Mouse (Mus musculus): ENCODE measurements around the gene Dop1b. TPM values are rescaled to one million over a fixed set of nuclear protein-coding genes. Genes with fewer than 3 reads are reported as not detected.
"Not testable (repeated sequence)": the region's sequence is repeated elsewhere in the genome, so short reads cannot be mapped to it uniquely, and the experiment has no call there.

The Dop1b gene
- total RNA-seq, 2 experiments from 2014 or later: 15.9 to 16.9 TPM

- DNase-seq: peak; percentile 26 to 29
Measured at GRCm38 (mm10) chr16:93797021-93797840, 85.5 kb downstream of the Dop1b start.

- DNase-seq: no peak
Measured at GRCm38 (mm10) chr16:93797841-93798492, 86.3 kb downstream of the Dop1b start.

GRCm38 (mm10) chr16:93798623-93799022 is 86.9 kb downstream of the Dop1b start:
- no peak for DNase-seq

- DNase-seq: no peak
Measured at GRCm38 (mm10) chr16:93799071-93799470, 87.4 kb downstream of the Dop1b start.

- no peak for DNase-seq
Measured at GRCm38 (mm10) chr16:93799936-93800335, 88.2 kb downstream of the Dop1b start.

GRCm38 (mm10) chr16:93807167-93807566 is 95.5 kb downstream of the Dop1b start:
- DNase-seq: no peak

GRCm38 (mm10) chr16:93807961-93808554 is 96.4 kb downstream of the Dop1b start:
- peak; percentile 73 to 82 for DNase-seq

- peak; percentile 85 to 94 for DNase-seq
Measured at GRCm38 (mm10) chr16:93815856-93816736, 104.4 kb downstream of the Dop1b start.

GRCm38 (mm10) chr16:93816861-93817260 is 105.2 kb downstream of the Dop1b start:
- peak; percentile 35 to 44 for DNase-seq

GRCm38 (mm10) chr16:93817371-93817770 is 105.7 kb downstream of the Dop1b start:
- DNase-seq: no peak

GRCm38 (mm10) chr16:93818691-93819324 is 107.1 kb downstream of the Dop1b start:
- peak in 1 of 2 experiments; percentile 45 for DNase-seq

GRCm38 (mm10) chr16:93819325-93819696 is 107.6 kb downstream of the Dop1b start:
- no peak for DNase-seq

GRCm38 (mm10) chr16:93820040-93820439 is 108.3 kb downstream of the Dop1b start:
- DNase-seq: no peak

GRCm38 (mm10) chr16:93821706-93822105 is 110.0 kb downstream of the Dop1b start:
- DNase-seq: no peak

- peak in 1 of 2 experiments; percentile 33 for DNase-seq
Measured at GRCm38 (mm10) chr16:93822433-93823225, 110.9 kb downstream of the Dop1b start.

GRCm38 (mm10) chr16:93824799-93825198 is 113.1 kb downstream of the Dop1b start:
- no peak for DNase-seq

- DNase-seq: no peak
Measured at GRCm38 (mm10) chr16:93825463-93825862, 113.8 kb downstream of the Dop1b start.

GRCm38 (mm10) chr16:93826054-93826453 is 114.3 kb downstream of the Dop1b start:
- DNase-seq: no peak

GRCm38 (mm10) chr16:93826478-93826877 is 114.8 kb downstream of the Dop1b start:
- not testable (repeated sequence) for DNase-seq

GRCm38 (mm10) chr16:93826909-93827308 is 115.2 kb downstream of the Dop1b start:
- no peak for DNase-seq

- DNase-seq: no peak
Measured at GRCm38 (mm10) chr16:93829526-93829925, 117.8 kb downstream of the Dop1b start.
